ENCODE assay signal across 21 mouse cellular contexts in the genomic region with DNA sequence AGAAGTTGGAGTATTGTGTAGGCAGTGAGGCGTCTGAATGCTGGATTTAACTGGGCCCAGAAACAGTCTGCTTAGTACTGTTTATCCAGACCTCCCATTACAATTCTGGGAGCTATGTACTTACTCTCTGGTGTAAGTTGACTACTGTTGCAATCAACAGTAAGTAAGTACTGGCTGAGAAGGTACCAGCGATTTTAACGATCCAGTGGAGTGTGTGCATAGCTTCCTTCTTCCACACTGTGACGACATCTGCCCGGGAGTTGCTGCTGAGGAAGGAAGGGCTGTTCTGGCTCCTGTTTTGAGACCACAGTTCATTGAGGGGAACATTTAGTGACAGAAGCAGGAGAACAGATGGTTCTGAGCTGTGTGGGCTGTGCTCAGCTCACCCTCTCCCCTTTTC. TPM values are rescaled to one million over a fixed set of nuclear protein-coding genes. Genes with fewer than 3 reads are reported as not detected.
"Had no signal": no experiment of that assay in that cellular context is flagged by ENCODE, and none has a peak within 500 bp of the region (broad histone marks: within the 10 kb centered on the region; RNA-seq: fewer than 3 reads in every experiment).

No protein-coding gene starts in this region.

- H3K27me3 ChIP-seq: midbrain, embryonic 13.5 days; midbrain, embryonic 15.5 days; neural tube, embryonic 12.5 days; stomach, embryonic 15.5 days had no signal

- H3K4me2 ChIP-seq: lung, embryonic 14.5 days; midbrain, embryonic 13.5 days; midbrain, embryonic 15.5 days; neural tube, embryonic 12.5 days; stomach, embryonic 15.5 days had no signal

- H3K9me3 ChIP-seq: midbrain, embryonic 10.5 days; midbrain, embryonic 13.5 days; midbrain, embryonic 15.5 days; neural tube, embryonic 12.5 days; stomach, embryonic 15.5 days had no signal

- ATAC-seq: liver, postnatal 0 days; midbrain, embryonic 13.5 days; midbrain, embryonic 15.5 days had no signal

- H3K4me3 ChIP-seq: midbrain, embryonic 10.5 days; midbrain, embryonic 13.5 days; midbrain, embryonic 15.5 days; neural tube, embryonic 12.5 days; stomach, embryonic 15.5 days had no signal

- DNase-seq: liver, postnatal 0 days; lung, embryonic 14.5 days; lung, postnatal 14 days; lung, postnatal 36 days; right cerebral cortex, postnatal 14 days; thymus, adult 2 months; thymus, postnatal 25 days; thymus, postnatal 4 days had no signal

- H3K27ac ChIP-seq: macrophage; midbrain, embryonic 10.5 days; midbrain, embryonic 13.5 days; midbrain, embryonic 15.5 days; neural tube, embryonic 12.5 days; stomach, embryonic 15.5 days; stomach, postnatal 0 days had no signal

- H3K9ac ChIP-seq: liver, postnatal 0 days; lung, embryonic 14.5 days; midbrain, embryonic 13.5 days; midbrain, embryonic 15.5 days; neural tube, embryonic 12.5 days; stomach, embryonic 15.5 days had no signal

RNA-seq across cellular contexts. Expression of gene Ccdc144b, which starts 17.7 kb away (rescaled TPM):
- total RNA-seq: megakaryocyte-erythroid progenitor cell, adult 5-6 weeks; midbrain, postnatal 0 days; monocyte, adult 5-6 weeks had no signal
- polyA plus RNA-seq: liver, postnatal 0 days; lung, embryonic 14.5 days; lung, embryonic 16.5 days; macrophage; midbrain, embryonic 10.5 days; midbrain, embryonic 13.5 days; midbrain, embryonic 15.5 days; neural tube, embryonic 12.5 days; neural tube, embryonic 14.5 days; spleen, adult 2 months; stomach, embryonic 15.5 days; stomach, postnatal 0 days had no signal
